Mouse (Mus musculus): Measurements from ENCODE around the gene Gper1. TPM values are rescaled to one million over a fixed set of nuclear protein-coding genes. Genes with fewer than 3 reads are reported as not detected.

Gene Gper1
- polyA plus RNA-seq, 1 experiment from 2014 or later = 2.1 TPM

DNA sequence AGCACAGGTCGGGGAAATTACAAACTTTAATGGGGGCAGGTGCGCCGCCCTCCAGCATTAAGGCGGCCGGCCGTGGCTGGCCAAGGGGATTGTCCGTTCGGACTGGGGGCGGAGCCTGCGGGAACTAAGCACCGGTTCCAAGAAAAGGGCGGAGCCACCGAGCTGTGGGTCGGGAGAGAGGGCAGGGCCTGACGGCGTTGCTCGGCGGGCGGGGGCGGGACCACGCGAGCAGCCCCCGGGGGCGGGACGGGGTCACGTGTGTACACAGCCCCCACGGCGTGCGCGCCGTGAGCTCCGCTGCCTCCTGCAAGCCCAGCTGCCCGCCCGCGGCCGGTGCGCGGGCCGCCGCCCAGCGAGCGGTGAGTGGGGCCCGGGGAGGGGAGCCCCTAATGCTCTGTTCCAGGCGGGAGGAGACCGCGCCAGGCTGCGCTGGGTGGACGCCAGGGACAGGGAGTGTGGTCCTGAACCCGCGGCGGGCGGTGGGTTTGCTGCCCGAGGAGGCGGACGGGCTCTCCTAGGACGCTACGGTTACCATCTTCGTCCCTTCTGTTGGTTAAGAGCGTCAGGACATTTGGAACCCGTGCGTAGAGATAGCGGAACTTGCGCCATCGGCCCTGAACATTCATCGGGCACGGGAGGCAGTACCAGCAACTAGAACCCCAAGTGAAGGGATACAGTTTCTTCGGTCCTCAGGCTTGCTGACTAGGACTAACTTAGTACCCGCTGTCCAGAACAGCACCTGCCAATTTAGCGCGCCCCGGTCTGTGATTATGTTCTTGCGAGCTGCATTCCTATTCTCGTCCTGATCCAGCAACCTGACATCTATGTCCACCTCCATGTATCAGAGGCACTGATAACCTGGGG, 42.3 kb upstream of the Gper1 start:
- Histone ChIP-seq H3K4me1 (replicated peaks; ENCODE audit: control insufficient read depth, insufficient read depth, low read length) (peaks cover 41% of the 10 kb centered on the region), H3K9me3 (ENCODE audit: control insufficient read depth, low read length) (no peaks in the 10 kb centered on the region), H3K36me3 (ENCODE audit: control insufficient read depth, insufficient read depth, low read length) (no peaks in the 10 kb centered on the region), H3K27ac (ENCODE audit: low read depth) (0 out of 2 replicates have a peak overlapping the region, but pooled peaks have one; percentile 47), H3K4me3 (ENCODE audit: low read depth, low read length) (peak overlapping the region; percentile 58), H3K9ac (ENCODE audit: low read length) (peak overlapping the region; percentile 56), H3K4me2 (ENCODE audit: low read length) (peak overlapping the region; percentile 82), H3K27me3 (replicated peaks; ENCODE audit: control insufficient read depth, insufficient read depth, low read length) (no peaks in the 10 kb centered on the region)
- DNase-seq (ENCODE audit: low spot score) (peak; percentile 88), ATAC-seq (replicated peaks; ENCODE audit: low FRiP score, low TSS enrichment, low read depth) (peak; percentile 79)
- WGBS = 1% methylated on average over 73 of the region's 73 CpGs

- 79% methylated on average over 18 of the region's 18 CpGs for WGBS
- H3K27me3 ChIP-seq (replicated peaks; ENCODE audit: control insufficient read depth, insufficient read depth, low read length) = no peaks in the 10 kb centered on the region
- peak overlapping the region; percentile 82; the same call in 1 of the 2 replicates for H3K4me2 ChIP-seq (ENCODE audit: low read length)
- H3K4me1 ChIP-seq (replicated peaks; ENCODE audit: control insufficient read depth, insufficient read depth, low read length) = peaks cover 41% of the 10 kb centered on the region
- no peaks in the 10 kb centered on the region for H3K9me3 ChIP-seq (ENCODE audit: control insufficient read depth, low read length)
- no peak overlapping the region for H3K9ac ChIP-seq (ENCODE audit: low read length)
- H3K36me3 ChIP-seq (ENCODE audit: control insufficient read depth, insufficient read depth, low read length) = no peaks in the 10 kb centered on the region
- no peak overlapping the region for H3K4me3 ChIP-seq (ENCODE audit: low read depth, low read length)
- ATAC-seq (replicated peaks; ENCODE audit: low FRiP score, low TSS enrichment, low read depth) (no peak), DNase-seq (ENCODE audit: low spot score) (no peak)
- H3K27ac ChIP-seq (ENCODE audit: low read depth) = 0 out of 2 replicates have a peak overlapping the region, but pooled peaks have one; percentile 5
Observed at GRCm38 (mm10) chr5:139381586-139382513, 41.1 kb upstream of the Gper1 start.

DNA sequence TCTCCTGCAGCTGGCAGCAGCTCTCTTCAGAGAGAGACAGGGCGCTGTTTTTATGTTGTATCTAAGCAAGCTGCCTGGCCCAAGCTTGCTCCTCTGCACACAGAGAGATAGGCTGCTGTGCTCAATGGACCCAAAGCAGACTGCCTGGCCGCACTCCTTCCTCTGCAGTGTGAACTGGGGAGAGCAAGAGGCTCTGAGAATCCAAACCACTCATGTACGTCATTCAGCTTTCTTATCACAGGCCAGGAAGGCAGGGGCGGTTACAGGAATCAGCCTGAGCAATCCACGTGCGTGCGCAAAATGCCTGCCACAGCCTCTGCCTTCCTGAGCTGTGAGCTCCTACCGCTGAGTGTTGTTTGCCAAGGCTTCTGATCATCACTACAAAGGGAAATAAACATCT, 40.2 kb upstream of the Gper1 start:
- no peaks in the 10 kb centered on the region for H3K36me3 ChIP-seq (ENCODE audit: control insufficient read depth, insufficient read depth, low read length)
- peaks cover 33% of the 10 kb centered on the region for H3K4me1 ChIP-seq (replicated peaks; ENCODE audit: control insufficient read depth, insufficient read depth, low read length)
- H3K4me2 ChIP-seq (ENCODE audit: low read length) = no peak overlapping the region
- no peak for DNase-seq (ENCODE audit: low spot score)
- H3K27me3 ChIP-seq (replicated peaks; ENCODE audit: control insufficient read depth, insufficient read depth, low read length) = no peaks in the 10 kb centered on the region
- H3K9me3 ChIP-seq (ENCODE audit: control insufficient read depth, low read length) = no peaks in the 10 kb centered on the region
- H3K27ac ChIP-seq (ENCODE audit: low read depth) = no peak overlapping the region
- ATAC-seq (replicated peaks; ENCODE audit: low FRiP score, low TSS enrichment, low read depth) = no peak
- WGBS = 59% methylated on average over 8 of the region's 8 CpGs
- no peak overlapping the region for H3K4me3 ChIP-seq (ENCODE audit: low read depth, low read length)
- H3K9ac ChIP-seq (ENCODE audit: low read length) = no peak overlapping the region

DNA sequence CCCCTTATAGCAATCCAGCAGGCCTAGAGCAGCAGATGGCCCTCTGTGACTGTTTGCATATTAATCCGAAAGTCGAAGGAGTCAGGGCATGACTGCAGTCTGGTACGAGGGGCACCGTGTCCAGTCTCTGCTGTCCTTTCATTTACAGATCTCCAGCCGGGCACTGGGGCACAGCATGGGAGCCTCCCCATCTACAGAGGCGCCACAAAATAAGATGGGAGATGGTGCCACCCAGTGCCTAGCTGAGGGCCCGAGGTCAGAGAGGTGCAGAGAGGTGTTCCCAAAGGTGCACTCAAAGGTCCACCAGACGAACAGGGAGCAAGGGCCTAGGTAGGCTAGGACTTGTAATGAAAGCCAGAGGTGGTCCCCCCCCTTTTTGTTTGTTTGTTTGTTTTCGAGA, 39.7 kb upstream of the Gper1 start:
- Histone ChIP-seq H3K9me3 (ENCODE audit: control insufficient read depth, low read length) (no peaks in the 10 kb centered on the region), H3K4me3 (ENCODE audit: low read depth, low read length) (no peak overlapping the region), H3K27me3 (replicated peaks; ENCODE audit: control insufficient read depth, insufficient read depth, low read length) (no peaks in the 10 kb centered on the region), H3K27ac (ENCODE audit: low read depth) (no peak overlapping the region), H3K36me3 (ENCODE audit: control insufficient read depth, insufficient read depth, low read length) (no peaks in the 10 kb centered on the region), H3K4me2 (ENCODE audit: low read length) (no peak overlapping the region), H3K9ac (ENCODE audit: low read length) (no peak overlapping the region), H3K4me1 (replicated peaks; ENCODE audit: control insufficient read depth, insufficient read depth, low read length) (peaks cover 31% of the 10 kb centered on the region)
- 82% methylated on average over 9 of the region's 9 CpGs for WGBS
- DNase-seq (ENCODE audit: low spot score) = no peak
- no peak for ATAC-seq (replicated peaks; ENCODE audit: low FRiP score, low TSS enrichment, low read depth)

DNA sequence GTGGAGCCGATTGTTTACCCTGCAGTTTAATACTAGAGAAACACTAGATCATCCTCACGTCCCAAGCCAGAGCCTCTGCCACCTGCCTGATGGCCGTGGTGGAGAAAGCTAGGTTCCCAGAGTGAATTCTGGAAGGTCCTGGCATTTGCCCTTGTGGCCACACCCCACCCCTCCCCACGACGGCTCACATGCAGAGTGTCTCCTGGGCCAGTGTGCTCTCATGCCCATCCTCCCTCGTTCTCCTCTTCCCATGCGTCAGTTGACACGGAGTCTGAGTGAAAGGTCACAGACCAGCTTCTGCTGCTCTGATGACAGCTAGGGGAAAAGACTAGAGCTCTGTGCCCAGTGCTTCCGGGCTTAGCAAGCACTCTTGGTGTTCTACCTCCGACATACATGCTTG, 38.4 kb upstream of the Gper1 start:
- no peak overlapping the region for H3K4me3 ChIP-seq (ENCODE audit: low read depth, low read length)
- 35% methylated on average over 10 of the region's 10 CpGs for WGBS
- H3K9me3 ChIP-seq (ENCODE audit: control insufficient read depth, low read length) = no peaks in the 10 kb centered on the region
- H3K27ac ChIP-seq (ENCODE audit: low read depth) = no peak overlapping the region
- no peak overlapping the region for H3K4me2 ChIP-seq (ENCODE audit: low read length)
- H3K4me1 ChIP-seq (replicated peaks; ENCODE audit: control insufficient read depth, insufficient read depth, low read length) = peaks cover 32% of the 10 kb centered on the region
- DNase-seq (ENCODE audit: low spot score) = no peak
- no peaks in the 10 kb centered on the region for H3K27me3 ChIP-seq (replicated peaks; ENCODE audit: control insufficient read depth, insufficient read depth, low read length)
- ATAC-seq (replicated peaks; ENCODE audit: low FRiP score, low TSS enrichment, low read depth) = no peak
- no peak overlapping the region for H3K9ac ChIP-seq (ENCODE audit: low read length)
- no peaks in the 10 kb centered on the region for H3K36me3 ChIP-seq (ENCODE audit: control insufficient read depth, insufficient read depth, low read length)

DNA sequence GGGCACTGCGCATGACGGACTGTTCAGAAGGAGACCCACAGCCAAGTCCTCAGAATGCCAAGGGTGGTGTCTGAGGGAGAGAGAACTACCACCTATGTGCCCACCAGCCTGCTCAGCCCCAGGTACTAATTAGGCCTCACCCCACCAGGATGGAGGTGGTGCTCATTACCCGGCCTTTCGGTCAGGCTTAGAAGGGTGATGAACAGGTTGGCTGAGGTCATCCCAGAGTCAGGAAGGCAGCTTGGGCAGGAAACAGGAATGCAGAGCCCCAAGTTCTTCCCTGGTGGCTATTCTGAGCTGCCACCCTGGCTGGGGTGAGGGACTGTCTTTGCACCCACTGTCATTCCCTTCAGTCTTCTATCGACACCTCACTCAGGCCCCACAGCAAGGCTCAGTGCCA, 36.9 kb upstream of the Gper1 start:
- H3K27me3 ChIP-seq (replicated peaks; ENCODE audit: control insufficient read depth, insufficient read depth, low read length) = no peaks in the 10 kb centered on the region
- no peak overlapping the region for H3K4me2 ChIP-seq (ENCODE audit: low read length)
- H3K4me3 ChIP-seq (ENCODE audit: low read depth, low read length) = no peak overlapping the region
- no peaks in the 10 kb centered on the region for H3K9me3 ChIP-seq (ENCODE audit: control insufficient read depth, low read length)
- DNase-seq (ENCODE audit: low spot score) = no peak
- H3K27ac ChIP-seq (ENCODE audit: low read depth) = no peak overlapping the region
- no peaks in the 10 kb centered on the region for H3K36me3 ChIP-seq (ENCODE audit: control insufficient read depth, insufficient read depth, low read length)
- no peak for ATAC-seq (replicated peaks; ENCODE audit: low FRiP score, low TSS enrichment, low read depth)
- peaks cover 30% of the 10 kb centered on the region for H3K4me1 ChIP-seq (replicated peaks; ENCODE audit: control insufficient read depth, insufficient read depth, low read length)
- WGBS = 96% methylated on average over 5 of the region's 5 CpGs
- no peak overlapping the region for H3K9ac ChIP-seq (ENCODE audit: low read length)

DNA sequence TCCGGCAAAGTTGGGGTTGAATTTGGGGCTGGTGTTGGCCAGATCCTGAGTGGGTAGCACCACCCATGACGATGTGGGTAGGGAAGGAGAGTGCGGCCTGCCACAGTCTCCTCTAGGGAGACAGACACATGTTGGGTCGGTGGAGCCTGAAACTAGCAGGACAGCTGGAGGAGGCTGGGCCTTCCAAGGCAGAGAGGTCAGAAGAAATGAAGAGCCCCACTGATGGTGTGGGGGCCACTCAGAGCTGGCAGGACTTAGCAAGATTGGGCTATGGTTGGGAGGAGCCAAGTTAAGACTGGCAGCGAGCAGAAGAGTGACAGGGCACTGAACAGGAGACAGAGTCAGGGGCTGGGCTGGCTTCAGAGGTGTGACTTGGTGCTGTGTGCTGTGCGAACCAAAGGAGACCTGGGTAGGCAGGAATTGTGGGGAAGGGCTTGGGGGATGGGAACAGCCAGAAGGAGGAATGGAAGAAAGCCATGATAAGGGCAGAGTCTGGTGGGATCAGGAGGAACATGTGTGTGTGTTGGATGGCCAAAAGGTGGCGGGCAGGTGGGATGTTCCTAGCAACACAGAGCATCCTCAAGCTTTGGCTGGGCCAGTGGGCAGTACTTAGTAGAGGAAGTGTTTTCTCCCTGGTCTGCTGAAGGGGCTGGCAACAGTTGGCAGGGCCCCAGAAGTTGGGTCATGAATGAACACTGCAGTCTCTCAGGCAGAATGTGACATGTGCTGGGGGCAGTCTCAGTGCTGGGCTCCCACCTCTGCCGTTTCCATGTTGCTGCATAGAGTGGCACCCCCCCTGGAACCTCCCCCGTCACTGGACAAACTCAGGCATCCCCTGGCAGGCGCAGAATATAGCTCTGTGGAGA, 35.4 kb upstream of the Gper1 start:
- H3K4me2 ChIP-seq (ENCODE audit: low read length) = no peak overlapping the region
- no peak overlapping the region for H3K4me3 ChIP-seq (ENCODE audit: low read depth, low read length)
- DNase-seq (ENCODE audit: low spot score) (no peak), ATAC-seq (replicated peaks; ENCODE audit: low FRiP score, low TSS enrichment, low read depth) (no peak)
- H3K4me1 ChIP-seq (replicated peaks; ENCODE audit: control insufficient read depth, insufficient read depth, low read length) = peaks cover 23% of the 10 kb centered on the region
- no peaks in the 10 kb centered on the region for H3K36me3 ChIP-seq (ENCODE audit: control insufficient read depth, insufficient read depth, low read length)
- WGBS = 79% methylated on average over 10 of the region's 10 CpGs
- H3K27me3 ChIP-seq (replicated peaks; ENCODE audit: control insufficient read depth, insufficient read depth, low read length) = no peaks in the 10 kb centered on the region
- H3K9ac ChIP-seq (ENCODE audit: low read length) = no peak overlapping the region
- no peaks in the 10 kb centered on the region for H3K9me3 ChIP-seq (ENCODE audit: control insufficient read depth, low read length)
- H3K27ac ChIP-seq (ENCODE audit: low read depth) = 0 out of 2 replicates have a peak overlapping the region, but pooled peaks have one; percentile 0

DNA sequence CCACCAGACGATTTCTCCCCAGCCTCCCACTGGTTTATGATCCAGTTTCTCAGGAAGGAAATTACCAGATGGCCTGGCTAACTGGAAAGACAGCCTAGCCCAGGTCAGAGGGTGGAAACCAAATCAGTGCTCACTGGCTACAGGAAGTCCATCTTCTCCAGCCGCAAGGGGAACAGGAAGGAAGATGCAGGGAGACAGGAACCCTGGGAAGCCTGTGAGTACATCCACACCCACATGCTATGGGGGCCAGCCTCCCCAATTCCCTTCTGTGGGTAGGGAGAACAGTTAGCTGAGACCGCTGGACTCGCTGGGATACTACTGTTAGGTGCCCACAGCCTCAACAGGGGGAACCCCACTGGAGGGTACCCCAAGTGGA, 34.8 kb upstream of the Gper1 start:
- H3K4me3 ChIP-seq (ENCODE audit: low read depth, low read length) = no peak overlapping the region
- ATAC-seq (replicated peaks; ENCODE audit: low FRiP score, low TSS enrichment, low read depth) (no peak), DNase-seq (ENCODE audit: low spot score) (no peak)
- H3K36me3 ChIP-seq (ENCODE audit: control insufficient read depth, insufficient read depth, low read length) = no peaks in the 10 kb centered on the region
- WGBS = 52% methylated on average over 4 of the region's 4 CpGs
- H3K4me2 ChIP-seq (ENCODE audit: low read length) = no peak overlapping the region
- H3K4me1 ChIP-seq (replicated peaks; ENCODE audit: control insufficient read depth, insufficient read depth, low read length) = peaks cover 23% of the 10 kb centered on the region
- no peak overlapping the region for H3K9ac ChIP-seq (ENCODE audit: low read length)
- H3K27me3 ChIP-seq (replicated peaks; ENCODE audit: control insufficient read depth, insufficient read depth, low read length) = no peaks in the 10 kb centered on the region
- no peaks in the 10 kb centered on the region for H3K9me3 ChIP-seq (ENCODE audit: control insufficient read depth, low read length)
- H3K27ac ChIP-seq (ENCODE audit: low read depth) = 0 out of 2 replicates have a peak overlapping the region, but pooled peaks have one; percentile 3

Measured in intestine, embryonic 14.5 days (tissue).